Mouse (Mus musculus) CD4-positive, CD25-positive, alpha-beta regulatory T cell, adult 2 months (primary cell): ENCODE data around the gene Dbi.
A peak's percentile ranks its signal among the peaks of the same experiment; 100 is the strongest.

Experiments used
- DNase-seq: peaks from one replicate; pipeline ENCODE4 v3.0.0-alpha.2; 2012; ENCODE audit warnings: low read depth, low spot score

Dbi gene

GRCm38 (mm10) chr1:120083921-120084517 lies 36.9 kb downstream of the Dbi start:
- no peak for DNase-seq

GRCm38 (mm10) chr1:120082957-120083585 lies 37.8 kb downstream of the Dbi start:
- no peak for DNase-seq

- DNase-seq = no peak
Observed at GRCm38 (mm10) chr1:120080632-120081031, 40.2 kb downstream of the Dbi start.

GRCm38 (mm10) chr1:120077746-120078410 lies 43.0 kb downstream of the Dbi start:
- DNase-seq = no peak

- DNase-seq = no peak
Observed at GRCm38 (mm10) chr1:120075507-120075906, 45.4 kb downstream of the Dbi start.

GRCm38 (mm10) chr1:120074931-120075330 lies 45.9 kb downstream of the Dbi start:
- DNase-seq = no peak

- no peak for DNase-seq
Observed at GRCm38 (mm10) chr1:120074307-120074702, 46.6 kb downstream of the Dbi start.

- DNase-seq = peak; percentile 49
Observed at GRCm38 (mm10) chr1:120073519-120074306, 47.2 kb downstream of the Dbi start, which contains the start of gene Tmem37. Tmem37 (minus strand) TSS chr1:120074074.

GRCm38 (mm10) chr1:120072900-120073299 lies 48.0 kb downstream of the Dbi start:
- DNase-seq = no peak

GRCm38 (mm10) chr1:120071133-120071532 lies 49.7 kb downstream of the Dbi start:
- no peak for DNase-seq

- no peak for DNase-seq
Observed at GRCm38 (mm10) chr1:120070168-120070567, 50.7 kb downstream of the Dbi start.

- DNase-seq = no peak
Observed at GRCm38 (mm10) chr1:120069120-120069519, 51.8 kb downstream of the Dbi start.

- DNase-seq = no peak
Observed at GRCm38 (mm10) chr1:120066625-120067024, 54.3 kb downstream of the Dbi start.

- DNase-seq = no peak
Observed at GRCm38 (mm10) chr1:120066159-120066558, 54.7 kb downstream of the Dbi start.

- DNase-seq = no peak
Observed at GRCm38 (mm10) chr1:120064036-120064682, 56.7 kb downstream of the Dbi start.
